Mouse (Mus musculus) MEL (cell line): ENCODE results near the gene Adgre1. TPM values are rescaled to one million over a fixed set of nuclear protein-coding genes. Genes with fewer than 3 reads are reported as not detected.

ENCODE experiments used
- DNase-seq: peaks from one replicate; pipeline ENCODE4 v3.0.0; 2011; ENCODE audit warnings: low read depth, low spot score
- H3K27ac ChIP-seq: 2 replicates; pipeline ENCODE4 v1.5.1; 2012; ENCODE audit warnings: low read depth, mild to moderate bottlenecking, control low read depth, low read length, moderate library complexity; ENCODE audit not compliant: control insufficient read depth
- H3K27me3 ChIP-seq, 2 experiments: fragments of 150-350 bp in 1 of 2; sonication (generic) in 1 of 2; 2 replicates each; pipeline ENCODE4 v1.6.1; 2012; ENCODE audit warnings: low read length in 2 of 2, mild to moderate bottlenecking in 2 of 2, improper control_type of control experiment in 1 of 2, moderate library complexity in 1 of 2; ENCODE audit not compliant: insufficient read depth in 2 of 2, control insufficient read depth in 1 of 2
- H3K36me3 ChIP-seq, 2 experiments: 2 replicates each; pipeline ENCODE4 v1.6.1; 2012 to 2014; ENCODE audit warnings: low read length in 2 of 2, improper control_type of control experiment in 1 of 2, inconsistent platforms in 1 of 2, mild to moderate bottlenecking in 1 of 2; ENCODE audit not compliant: insufficient read depth in 2 of 2, control insufficient read depth in 1 of 2
- H3K4me1 ChIP-seq, 2 experiments: fragments of 150-350 bp in 1 of 2; sonication (generic) in 1 of 2; 2 replicates each; pipeline ENCODE4 v1.6.1; 2012; ENCODE audit warnings: low read length in 2 of 2, improper control_type of control experiment in 1 of 2, mild to moderate bottlenecking in 1 of 2; ENCODE audit not compliant: insufficient read depth in 2 of 2, control insufficient read depth in 1 of 2
- H3K4me3 ChIP-seq, 2 experiments: fragments of 150-350 bp in 1 of 2; sonication (generic) in 1 of 2; 2 replicates each; pipeline ENCODE4 v1.5.1; 2012; ENCODE audit warnings: low read depth in 2 of 2, low read length in 2 of 2, mild to moderate bottlenecking in 2 of 2, moderate library complexity in 2 of 2, control low read depth in 1 of 2, improper control_type of control experiment in 1 of 2; ENCODE audit not compliant: control insufficient read depth in 1 of 2, insufficient read depth in 1 of 2
- H3K79me2 ChIP-seq: 2 replicates; pipeline ENCODE4 v1.6.1; 2012; ENCODE audit warnings: mild to moderate bottlenecking, low read length, moderate library complexity; ENCODE audit not compliant: control insufficient read depth, poor library complexity, insufficient read depth
- H3K9ac ChIP-seq: 2 replicates; pipeline ENCODE4 v1.6.1; 2012; ENCODE audit warnings: low read depth, mild to moderate bottlenecking, control low read depth, low read length, moderate library complexity; ENCODE audit not compliant: control insufficient read depth, poor library complexity, severe bottlenecking
- H3K9me3 ChIP-seq: fragments of 150-350 bp; sonication (generic); replicated peaks from 2 replicates; pipeline ENCODE4 v1.6.1; 2012; ENCODE audit warnings: mild to moderate bottlenecking, low read length, improper control_type of control experiment, moderate library complexity; ENCODE audit not compliant: insufficient read depth
- BHLHE40 ChIP-seq: IDR thresholded peaks from 2 replicates; pipeline ENCODE4 v1.6.1; 2012; ENCODE audit warnings: low read depth, mild to moderate bottlenecking, inconsistent platforms, low read length, improper control_type of control experiment, borderline replicate concordance
- CHD1 ChIP-seq: IDR thresholded peaks from 2 replicates; pipeline ENCODE4 v1.6.1; 2012; ENCODE audit warnings: low read depth, mild to moderate bottlenecking, inconsistent platforms, low read length, improper control_type of control experiment
- CHD2 ChIP-seq: IDR thresholded peaks from 2 replicates; pipeline ENCODE4 v1.6.1; 2011; ENCODE audit warnings: low read length, improper control_type of control experiment
- CTCF ChIP-seq, 3 experiments: IDR thresholded peaks in 2 of 3; conservative IDR thresholded peaks in 1 of 3; 2 replicates each; pipeline ENCODE4 v1.5.1; 2011 to 2012; ENCODE audit warnings: low read length in 3 of 3, low read depth in 2 of 3, mild to moderate bottlenecking in 2 of 3, improper control_type of control experiment in 1 of 3, inconsistent platforms in 1 of 3, mixed read lengths in 1 of 3, moderate library complexity in 1 of 3; ENCODE audit not compliant: control insufficient read depth in 1 of 3, insufficient read depth in 1 of 3, poor library complexity in 1 of 3, severe bottlenecking in 1 of 3
- E2F4 ChIP-seq: IDR thresholded peaks from 2 replicates; pipeline ENCODE4 v1.6.1; 2011; ENCODE audit warnings: low read depth, low read length, improper control_type of control experiment, borderline replicate concordance
- ELF1 ChIP-seq: IDR thresholded peaks from 2 replicates; pipeline ENCODE4 v1.6.1; 2014; ENCODE audit warnings: low read depth, mild to moderate bottlenecking, inconsistent platforms, low read length, improper control_type of control experiment, moderate library complexity
- EP300 ChIP-seq, 2 experiments: IDR thresholded peaks; 2 replicates each; pipeline ENCODE4 v1.6.1; 2011; ENCODE audit warnings: improper control_type of control experiment in 2 of 2, low read length in 2 of 2, low read depth in 1 of 2, mild to moderate bottlenecking in 1 of 2
- GABPA ChIP-seq: IDR thresholded peaks from 2 replicates; pipeline ENCODE4 v1.6.1; 2012; ENCODE audit warnings: low read depth, mild to moderate bottlenecking, inconsistent platforms, low read length, improper control_type of control experiment, moderate library complexity
- GATA1 ChIP-seq: IDR thresholded peaks from 2 replicates; pipeline ENCODE4 v1.6.1; 2011; ENCODE audit warnings: low read depth, low read length, improper control_type of control experiment
- HCFC1 ChIP-seq: IDR thresholded peaks from 2 replicates; pipeline ENCODE4 v1.6.1; 2012; ENCODE audit warnings: low read depth, mild to moderate bottlenecking, inconsistent platforms, low read length, improper control_type of control experiment, moderate library complexity
- JUND ChIP-seq: IDR thresholded peaks from 2 replicates; pipeline ENCODE4 v1.6.1; 2011; ENCODE audit warnings: low read depth, mild to moderate bottlenecking, improper control_type of control experiment, low read length
- KAT2A ChIP-seq: conservative IDR thresholded peaks from 2 replicates; pipeline ENCODE4 v1.6.1; 2012; ENCODE audit warnings: low read depth, low read length, improper control_type of control experiment, inconsistent platforms
- MAFK ChIP-seq: IDR thresholded peaks from 2 replicates; pipeline ENCODE4 v1.6.1; 2011; ENCODE audit warnings: low read depth, mild to moderate bottlenecking, low read length, improper control_type of control experiment, borderline replicate concordance
- MAZ ChIP-seq: IDR thresholded peaks from 2 replicates; pipeline ENCODE4 v1.6.1; 2012; ENCODE audit warnings: low read depth, mild to moderate bottlenecking, inconsistent platforms, low read length, improper control_type of control experiment
- NELFE ChIP-seq: IDR thresholded peaks from 2 replicates; pipeline ENCODE4 v1.6.1; 2011; ENCODE audit warnings: low read depth, low read length, improper control_type of control experiment
- NRF1 ChIP-seq: IDR thresholded peaks from 2 replicates; pipeline ENCODE4 v1.6.1; 2014; ENCODE audit warnings: low read depth, mild to moderate bottlenecking, inconsistent platforms, low read length, improper control_type of control experiment, moderate library complexity; ENCODE audit not compliant: poor library complexity, insufficient read depth, severe bottlenecking
- POLR2A ChIP-seq, 2 experiments: IDR thresholded peaks; 2 replicates each; pipeline ENCODE4 v1.6.1; 2011 to 2012; ENCODE audit warnings: low read length in 2 of 2, mild to moderate bottlenecking in 2 of 2, control low read depth in 1 of 2, improper control_type of control experiment in 1 of 2, low read depth in 1 of 2, moderate library complexity in 1 of 2; ENCODE audit not compliant: control insufficient read depth in 1 of 2, insufficient read depth in 1 of 2, poor library complexity in 1 of 2
- POLR2AphosphoS2 ChIP-seq: IDR thresholded peaks from 2 replicates; pipeline ENCODE4 v1.6.1; 2011; ENCODE audit warnings: low read length, improper control_type of control experiment
- SIN3A ChIP-seq: IDR thresholded peaks from 2 replicates; pipeline ENCODE4 v1.6.1; 2012; ENCODE audit warnings: low read length, improper control_type of control experiment, inconsistent platforms
- SMC3 ChIP-seq: IDR thresholded peaks from 2 replicates; pipeline ENCODE4 v1.6.1; 2011; ENCODE audit warnings: low read depth, low read length, improper control_type of control experiment
- TCF12 ChIP-seq: IDR thresholded peaks from 2 replicates; pipeline ENCODE4 v1.6.1; 2014; ENCODE audit warnings: low read depth, mild to moderate bottlenecking, inconsistent platforms, low read length, improper control_type of control experiment, moderate library complexity
- UBTF ChIP-seq: IDR thresholded peaks from 2 replicates; pipeline ENCODE4 v1.6.1; 2012; ENCODE audit warnings: low read depth, mild to moderate bottlenecking, inconsistent platforms, low read length, improper control_type of control experiment, moderate library complexity, borderline replicate concordance; ENCODE audit not compliant: insufficient read depth
- USF1 ChIP-seq: IDR thresholded peaks from 2 replicates; pipeline ENCODE4 v1.6.1; 2014; ENCODE audit warnings: low read depth, mild to moderate bottlenecking, inconsistent platforms, low read length, improper control_type of control experiment, moderate library complexity
- USF2 ChIP-seq, 2 experiments: IDR thresholded peaks; 2 replicates each; pipeline ENCODE4 v1.6.1; 2011 to 2012; ENCODE audit warnings: improper control_type of control experiment in 2 of 2, low read length in 2 of 2, borderline replicate concordance in 1 of 2, inconsistent platforms in 1 of 2, low read depth in 1 of 2, mild to moderate bottlenecking in 1 of 2; ENCODE audit not compliant: insufficient read depth in 1 of 2
- polyA plus RNA-seq, 2 experiments: library from polyadenylated mRNA; stranded (reverse) in 1 of 2; unstranded in 1 of 2; fragments of >175 nt in 1 of 2; fragments of >200 nt in 1 of 2; gene quantifications; 2 replicates each; pipeline versions ENCODE4 v1.2.1 to v1.2.4; 2012; ENCODE audit warnings: low replicate concordance in 2 of 2, low read depth in 1 of 2; ENCODE audit not compliant: insufficient read length in 2 of 2, insufficient read depth in 1 of 2, missing spikeins in 1 of 2
- total RNA-seq: library from RNA; depleted of rRNA; stranded (reverse); fragments of 300-350 nt; gene quantifications from 2 replicates; pipeline ENCODE4 v1.2.3, GENCODE M21; 2012; rRNA removed

The Adgre1 gene
- total RNA-seq, result not detected in 2 replicates
- polyA plus RNA-seq, result not detected

- Histone ChIP-seq H3K9ac (no peak within 1 kb of the TSS), H3K9me3 (no peaks in the 10 kb centered on the region), H3K4me3 (no peak within 1 kb of the TSS), H3K27me3 (no peaks in the 10 kb centered on the region), H3K4me1 (no peaks in the 10 kb centered on the region; a peak in 1 of 4 replicates), H3K79me2 (no peaks in the 10 kb centered on the region), H3K36me3 (no peaks in the 10 kb centered on the region), H3K27ac (no peak within 1 kb of the TSS)
- TF ChIP-seq GATA1, result no peak
- TF ChIP-seq E2F4, result no peak
- no peak for TF ChIP-seq CHD1
- TF ChIP-seq TCF12, result no peak
- TF ChIP-seq HCFC1, result no peak
- no peak for TF ChIP-seq JUND
- no peak for TF ChIP-seq BHLHE40
- no peak for TF ChIP-seq USF2 (IDR thresholded peaks at IDR 0.05; ENCODE audit: borderline replicate concordance in 1 of 2, insufficient read depth in 1 of 2, low read depth in 1 of 2, low read length in 2 of 2)
- no peak for TF ChIP-seq NRF1
- no peak for TF ChIP-seq USF1
- no peak for TF ChIP-seq POLR2A (IDR thresholded peaks at IDR 0.05; ENCODE audit: control insufficient read depth in 1 of 2, insufficient read depth in 1 of 2, low read depth in 1 of 2, low read length in 2 of 2, poor library complexity in 1 of 2)
- no peak for TF ChIP-seq CTCF (IDR thresholded peaks at IDR 0.05 in 2 of 3, conservative IDR thresholded peaks at IDR 0.05 in 1 of 3; ENCODE audit: control insufficient read depth in 1 of 3, insufficient read depth in 1 of 3, low read depth in 2 of 3, low read length in 3 of 3, poor library complexity in 1 of 3, severe bottlenecking in 1 of 3)
- TF ChIP-seq KAT2A, result no peak
- no peak for TF ChIP-seq SIN3A
- no peak for TF ChIP-seq NELFE
- TF ChIP-seq MAFK, result no peak
- no peak for TF ChIP-seq EP300 (IDR thresholded peaks at IDR 0.05; ENCODE audit: low read depth in 1 of 2, low read length in 2 of 2)
- TF ChIP-seq POLR2AphosphoS2, result no peak
- DNase-seq, result no peak
These were observed at the start of gene Adgre1 for GRCm38 (mm10) chr17:57358441-57358840. Gene Adgre1, plus strand, starts transcription at chr17:57358691.

DNA sequence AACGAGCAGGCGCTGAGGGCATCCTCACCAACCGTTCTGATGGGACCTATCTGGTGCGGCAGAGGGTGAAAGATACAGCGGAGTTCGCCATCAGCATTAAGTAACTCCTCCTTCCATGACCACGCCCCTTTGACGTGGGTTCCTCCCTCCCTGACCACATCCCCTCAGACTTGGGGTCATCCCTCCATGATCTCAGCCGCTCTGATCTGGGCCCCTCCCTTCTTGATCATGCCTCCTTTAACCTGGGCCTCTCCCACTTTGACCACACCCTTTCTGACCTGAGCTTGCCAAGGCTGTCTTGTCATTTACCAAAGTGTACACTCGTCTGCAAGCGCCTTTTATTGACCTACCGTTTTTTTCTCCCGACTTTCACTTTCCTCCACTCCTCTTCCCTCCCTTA is 46.7 kb upstream of the Adgre1 start:
- H3K36me3 ChIP-seq, result peaks cover 0 to 14% of the 10 kb centered on the region in 2 experiments; a peak in 2 of 4 replicates
- no peak overlapping the region for H3K4me3 ChIP-seq
- no peaks in the 10 kb centered on the region for H3K9me3 ChIP-seq
- H3K9ac ChIP-seq, result no peak overlapping the region
- no peaks in the 10 kb centered on the region for H3K27me3 ChIP-seq
- no peak for DNase-seq
- H3K4me1 ChIP-seq, result no peaks in the 10 kb centered on the region; a peak in 1 of 4 replicates
- no peaks in the 10 kb centered on the region for H3K79me2 ChIP-seq
- TF ChIP-seq EP300 (IDR thresholded peaks at IDR 0.05; ENCODE audit: low read depth in 1 of 2, low read length in 2 of 2), result no peak
- no peak for TF ChIP-seq CTCF (IDR thresholded peaks at IDR 0.05 in 2 of 3, conservative IDR thresholded peaks at IDR 0.05 in 1 of 3; ENCODE audit: control insufficient read depth in 1 of 3, insufficient read depth in 1 of 3, low read depth in 2 of 3, low read length in 3 of 3, poor library complexity in 1 of 3, severe bottlenecking in 1 of 3)
- TF ChIP-seq ELF1, result no peak
- TF ChIP-seq USF2 (IDR thresholded peaks at IDR 0.05; ENCODE audit: borderline replicate concordance in 1 of 2, insufficient read depth in 1 of 2, low read depth in 1 of 2, low read length in 2 of 2), result no peak
- TF ChIP-seq CHD2, result no peak
- TF ChIP-seq SMC3, result no peak
- TF ChIP-seq MAZ, result no peak
- TF ChIP-seq GABPA, result no peak
- no peak for TF ChIP-seq NRF1
- no peak for TF ChIP-seq UBTF
- no peak for TF ChIP-seq JUND
- no peak for TF ChIP-seq BHLHE40
- TF ChIP-seq USF1, result no peak
- H3K27ac ChIP-seq, result no peak overlapping the region
